Mouse (Mus musculus): ENCODE data around the gene Ntrk2.
A peak's percentile ranks its signal among the peaks of the same experiment; 100 is the strongest.

The Ntrk2 gene

GRCm38 (mm10) chr13:58964701-58965359, 158.5 kb downstream of the Ntrk2 start:
- DNase-seq (ENCODE audit: low read depth, low spot score) = no peak

- DNase-seq (ENCODE audit: low read depth, low spot score) = no peak
Observed at GRCm38 (mm10) chr13:58965826-58966225, 159.5 kb downstream of the Ntrk2 start.

GRCm38 (mm10) chr13:58966466-58966865, 160.1 kb downstream of the Ntrk2 start:
- DNase-seq (ENCODE audit: low read depth, low spot score) = no peak

DNA sequence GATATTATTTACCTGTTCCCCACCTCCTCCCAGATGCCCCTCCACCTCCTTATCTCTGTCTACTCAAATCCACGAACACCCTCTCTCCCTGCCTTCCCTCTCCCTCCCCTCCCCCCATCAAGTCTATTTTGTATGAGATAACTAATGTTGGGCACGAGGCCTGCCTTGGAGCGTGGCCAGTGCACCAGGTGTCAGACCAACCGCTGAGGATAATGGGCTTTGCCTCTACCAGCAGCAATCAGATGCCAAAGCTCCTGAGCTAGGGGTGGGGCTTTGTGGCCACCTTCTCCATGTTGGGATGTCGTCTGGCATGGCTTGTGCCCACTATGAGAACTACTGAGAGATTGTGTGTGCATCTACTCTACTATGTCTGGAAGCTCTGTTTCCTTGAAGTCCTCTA, 161.8 kb downstream of the Ntrk2 start:
- DNase-seq (ENCODE audit: low read depth, low spot score) = no peak

- peak; percentile 2 for DNase-seq (ENCODE audit: low read depth, low spot score)
Observed at GRCm38 (mm10) chr13:58971449-58971903, 165.1 kb downstream of the Ntrk2 start.

DNA sequence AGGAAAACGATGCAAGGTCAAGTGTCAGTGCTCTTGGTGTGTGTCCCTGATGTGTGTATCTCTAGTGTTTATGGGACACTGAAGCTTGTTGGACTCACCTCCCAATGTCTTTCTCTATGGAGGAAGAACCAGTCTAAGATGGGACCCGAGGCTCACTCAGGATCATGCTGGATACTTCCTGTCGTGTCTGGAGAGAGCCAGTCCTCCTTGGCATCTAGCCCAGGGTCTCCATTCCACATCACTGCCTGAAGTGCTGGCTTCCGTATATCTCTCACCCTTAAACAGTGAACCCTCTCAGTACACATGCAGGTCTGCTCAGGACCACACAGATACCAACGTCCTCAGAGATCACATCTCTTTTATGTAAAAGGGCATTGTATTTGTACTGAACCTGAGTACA, 166.1 kb downstream of the Ntrk2 start:
- no peak for DNase-seq (ENCODE audit: low read depth, low spot score)

DNA sequence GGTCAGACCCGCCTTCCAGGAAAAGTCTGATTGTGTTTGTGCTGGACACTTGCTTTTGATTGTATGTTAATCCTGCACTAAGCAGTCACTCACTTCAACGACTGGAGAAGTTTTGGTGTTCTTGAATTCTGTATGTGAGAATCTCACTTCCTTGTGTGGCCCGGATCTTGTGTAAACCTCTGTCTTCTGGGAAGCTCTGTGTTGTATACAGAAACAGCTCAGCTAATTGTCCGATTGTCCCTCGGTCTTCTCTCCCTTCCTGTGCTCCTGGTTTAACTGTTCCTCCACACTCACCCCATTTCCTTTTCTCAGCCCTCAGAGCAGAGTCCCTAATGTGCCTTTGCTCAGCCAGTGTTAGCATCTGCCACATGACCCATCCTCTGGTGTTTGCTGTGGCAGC, 190.1 kb downstream of the Ntrk2 start:
- DNase-seq (ENCODE audit: low read depth, low spot score) = no peak

- no peak for DNase-seq (ENCODE audit: low read depth, low spot score)
Observed at GRCm38 (mm10) chr13:58997763-58998162, 191.4 kb downstream of the Ntrk2 start.

DNA sequence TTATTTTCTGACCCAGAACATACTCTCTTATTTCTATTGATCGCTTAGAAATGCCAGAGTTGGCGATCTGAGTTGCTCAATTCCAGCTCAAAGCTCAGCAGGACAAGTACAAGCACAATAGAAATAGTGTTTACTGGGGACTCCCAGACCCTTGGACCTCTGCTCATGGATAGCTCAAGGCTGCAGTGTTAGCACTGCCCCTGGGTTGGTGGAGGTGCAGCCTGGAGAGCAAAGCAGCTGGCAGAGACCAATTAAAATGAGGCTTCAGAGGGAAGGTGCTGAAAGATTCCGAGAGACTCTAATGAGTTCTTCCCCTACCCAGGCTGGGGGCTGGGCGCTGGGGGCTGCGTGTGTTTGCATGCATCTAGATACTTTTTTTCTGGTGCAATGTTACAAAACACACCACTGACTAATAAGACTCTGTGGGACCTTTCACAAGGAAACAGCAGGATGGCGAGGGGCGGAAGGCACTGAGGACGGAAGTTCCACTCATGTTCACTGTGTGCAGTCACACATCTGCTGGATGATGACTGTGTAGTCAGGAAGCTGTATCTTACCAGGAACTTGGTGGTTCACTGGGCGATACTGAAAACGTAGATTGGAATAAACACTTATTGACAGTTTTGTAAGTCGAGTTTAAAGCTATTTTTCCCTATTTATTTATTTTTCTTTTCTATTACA, 193.1 kb downstream of the Ntrk2 start:
- DNase-seq (ENCODE audit: low read depth, low spot score) = no peak

DNA sequence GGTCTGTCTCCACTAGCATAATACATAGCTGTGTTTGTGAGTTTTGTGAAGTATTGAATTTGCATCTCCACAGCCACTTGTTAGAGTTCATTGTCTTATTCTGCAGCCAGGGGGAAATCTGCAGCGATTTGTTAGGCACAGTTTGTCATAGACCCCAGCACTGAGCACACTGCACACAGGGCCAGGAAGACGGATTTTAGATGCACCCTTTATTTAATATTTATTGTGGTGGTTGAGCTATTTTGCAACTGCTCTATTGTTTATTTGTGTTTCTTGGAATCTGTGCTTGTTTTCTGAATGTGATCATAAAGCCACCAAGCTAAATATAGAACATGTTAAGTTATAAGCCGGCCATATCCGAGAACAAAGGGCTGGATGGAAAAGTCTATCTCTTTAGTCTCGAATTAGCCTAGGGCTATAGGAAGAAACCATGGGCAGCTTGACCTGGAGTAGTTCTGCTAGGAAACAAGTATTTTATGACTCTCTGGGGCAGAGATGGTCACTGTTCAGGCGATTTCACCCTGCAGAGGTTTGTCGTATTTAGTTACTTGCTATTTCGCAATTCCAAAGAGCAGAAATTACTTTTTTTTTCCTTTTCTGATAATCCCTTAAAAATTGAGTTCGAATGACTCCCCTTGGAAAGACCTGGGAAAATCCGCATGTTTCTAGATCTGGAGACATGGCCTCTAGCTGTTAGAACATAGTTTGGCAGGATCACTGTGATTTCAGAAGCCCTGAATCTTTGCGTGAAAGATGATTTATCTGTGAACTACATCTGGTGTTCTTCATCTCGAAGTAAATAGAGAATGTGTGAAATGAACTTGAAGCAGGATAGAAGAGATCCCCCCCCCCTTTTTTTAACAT, 196.8 kb downstream of the Ntrk2 start:
- no peak for DNase-seq (ENCODE audit: low read depth, low spot score)

DNA sequence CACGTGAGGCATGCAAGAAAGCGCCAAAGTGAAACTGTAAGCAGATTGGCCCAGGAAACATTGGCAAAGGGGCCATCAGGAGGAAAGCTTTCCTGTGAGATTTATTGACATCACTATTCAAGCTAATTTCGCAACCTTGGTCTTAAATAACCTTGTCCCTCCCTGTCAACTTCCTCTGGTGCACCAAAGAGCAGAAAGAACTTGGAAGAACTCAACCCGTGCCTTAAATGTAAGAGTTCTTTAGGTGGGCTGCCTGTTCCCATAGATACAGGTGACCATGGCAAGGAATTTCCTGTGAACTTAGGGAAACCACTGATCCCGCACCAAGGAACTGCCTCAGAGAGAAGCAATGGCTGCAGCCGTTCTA, 197.4 kb downstream of the Ntrk2 start:
- no peak for DNase-seq (ENCODE audit: low read depth, low spot score)

DNA sequence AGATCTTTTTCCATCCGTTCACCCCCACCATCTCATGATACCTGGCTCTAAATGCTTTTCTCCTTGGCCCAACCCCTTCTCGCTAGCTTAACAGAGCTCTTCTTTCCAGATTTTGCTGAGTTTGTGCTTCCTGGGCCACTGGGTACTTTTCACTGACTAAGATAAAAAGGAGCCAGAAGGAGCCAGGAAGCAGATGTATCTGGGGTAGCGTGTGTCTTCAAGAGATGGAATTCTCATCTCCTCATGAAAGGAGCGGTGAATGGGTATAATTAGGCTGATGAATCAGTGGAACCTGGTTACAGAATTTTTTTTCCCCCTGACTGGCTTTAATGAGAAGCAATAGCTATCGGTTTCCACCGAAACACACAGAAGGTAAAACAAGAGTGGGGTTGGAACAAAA, 198.2 kb downstream of the Ntrk2 start:
- DNase-seq (ENCODE audit: low read depth, low spot score) = no peak

DNA sequence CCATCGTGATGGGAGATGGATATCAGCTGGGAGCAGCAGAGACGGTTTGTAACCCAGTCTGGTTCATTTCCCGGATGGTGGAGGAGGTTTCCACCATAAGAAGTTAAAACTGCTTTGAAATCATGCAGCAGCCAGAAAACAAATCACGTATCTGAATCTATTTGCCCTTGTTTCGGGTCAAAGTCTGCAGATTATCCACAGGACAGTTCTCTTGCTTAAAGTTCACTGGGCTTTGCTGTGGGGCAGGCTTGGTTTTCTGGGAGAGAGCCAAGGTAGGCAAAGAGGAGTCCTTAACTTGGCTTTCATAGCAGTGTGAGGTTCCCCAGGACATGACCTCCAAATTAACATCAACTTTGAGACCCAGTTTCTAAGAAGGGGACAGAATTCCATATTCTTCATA, 203.5 kb downstream of the Ntrk2 start:
- DNase-seq (ENCODE audit: low read depth, low spot score) = no peak

- no peak for DNase-seq (ENCODE audit: low read depth, low spot score)
Observed at GRCm38 (mm10) chr13:59010893-59011529, 204.6 kb downstream of the Ntrk2 start.

DNA sequence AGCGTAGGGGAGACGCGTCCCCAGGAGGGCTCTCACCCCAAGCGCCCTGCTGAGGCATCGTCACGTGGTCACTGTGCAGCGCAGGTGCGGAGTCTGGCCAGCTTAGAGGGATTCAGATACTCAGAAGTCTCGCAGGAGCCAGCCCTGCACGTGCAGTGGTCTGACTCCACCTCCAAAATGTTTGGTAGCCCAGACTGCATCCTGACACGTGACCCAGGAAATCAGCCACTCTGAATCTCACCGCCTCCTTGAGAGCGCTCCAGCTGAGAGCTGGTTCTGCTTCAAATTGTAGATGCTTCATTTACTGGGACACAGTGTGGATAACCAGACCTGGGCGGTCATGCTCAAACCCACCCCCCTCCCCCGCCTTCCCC, 205.1 kb downstream of the Ntrk2 start:
- no peak for DNase-seq (ENCODE audit: low read depth, low spot score)

- no peak for DNase-seq (ENCODE audit: low read depth, low spot score)
Observed at GRCm38 (mm10) chr13:59015360-59015759, 209.0 kb downstream of the Ntrk2 start.

- DNase-seq (ENCODE audit: low read depth, low spot score) = no peak
Observed at GRCm38 (mm10) chr13:59017121-59017520, 210.8 kb downstream of the Ntrk2 start.

- DNase-seq (ENCODE audit: low read depth, low spot score) = no peak
Observed at GRCm38 (mm10) chr13:59022251-59023042, 216.1 kb downstream of the Ntrk2 start.

DNA sequence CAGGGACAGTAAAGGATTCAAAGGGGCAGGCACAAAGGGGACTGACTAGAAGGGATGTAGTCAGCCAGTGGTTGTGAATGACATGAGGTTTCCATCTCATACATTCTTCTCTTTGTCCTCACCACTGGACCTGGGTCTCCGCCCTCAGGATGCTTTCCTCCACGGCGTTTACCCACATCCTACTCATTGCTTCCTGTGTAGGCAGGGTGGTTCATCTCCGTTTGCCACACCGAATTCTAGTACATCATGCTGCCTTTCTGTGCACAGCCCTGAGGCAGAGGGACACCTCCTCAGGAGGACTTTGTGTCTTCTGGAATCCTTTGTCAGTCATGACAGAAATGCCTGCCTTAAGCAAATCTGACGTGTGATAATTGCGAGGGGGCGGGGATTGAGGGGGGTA, 219.3 kb downstream of the Ntrk2 start:
- no peak for DNase-seq (ENCODE audit: low read depth, low spot score)

DNA sequence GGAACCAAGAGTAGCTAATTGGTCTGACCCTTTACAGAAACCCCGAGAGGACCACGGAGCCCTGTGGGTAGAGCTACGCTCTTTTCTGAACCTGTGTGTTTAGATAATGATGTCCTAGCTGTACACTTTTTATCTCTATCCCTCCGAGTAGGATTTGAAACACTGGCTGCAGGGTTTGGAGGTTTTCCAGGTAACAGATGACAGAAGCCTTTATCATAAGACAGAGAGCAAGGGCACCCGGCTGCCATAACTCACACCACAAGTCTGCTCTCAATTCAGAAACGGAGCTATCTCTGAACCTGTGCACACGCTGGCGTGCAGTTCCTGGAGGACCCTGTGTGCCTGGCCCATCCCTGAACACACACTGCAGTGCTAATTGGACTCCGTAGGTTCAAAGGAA, 221.1 kb downstream of the Ntrk2 start:
- no peak for DNase-seq (ENCODE audit: low read depth, low spot score)

DNA sequence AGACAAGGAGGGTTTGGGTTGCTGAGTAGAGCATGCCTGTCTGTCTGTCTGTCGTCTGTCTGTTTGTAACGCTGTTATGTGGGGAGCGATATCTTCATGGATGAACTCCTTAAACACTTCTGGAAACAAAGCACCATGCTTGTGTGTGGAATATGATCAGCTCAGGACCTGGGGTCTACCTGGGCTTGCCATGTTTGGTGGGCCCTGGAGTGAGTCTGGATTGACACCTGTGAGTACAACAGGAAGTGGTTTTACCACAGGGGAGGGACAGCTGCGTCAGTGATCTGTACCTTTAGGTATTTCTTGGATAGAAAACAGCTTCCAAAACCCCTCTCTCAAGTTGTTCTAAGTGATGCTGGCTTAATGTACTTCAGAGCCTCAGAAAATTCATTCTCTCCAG, 222.2 kb downstream of the Ntrk2 start:
- no peak for DNase-seq (ENCODE audit: low read depth, low spot score)

All from 3T3-L1 (cell line).